Mouse (Mus musculus): ENCODE measurements around the gene Gmcl1.

- TF ChIP-seq CTCF (IDR thresholded peaks at IDR 0.05; ENCODE audit: control insufficient read depth, insufficient read depth, insufficient read length) (no peak), CEBPB (IDR thresholded peaks at IDR 0.05; ENCODE audit: low read depth) (no peak), FOSL1 (IDR thresholded peaks at IDR 0.05; ENCODE audit: insufficient read depth, low read length, poor library complexity, severe bottlenecking) (no peak), MAX (IDR thresholded peaks at IDR 0.05) (no peak), MYOG (IDR thresholded peaks at IDR 0.05; ENCODE audit: control insufficient read depth, extremely low read depth, insufficient read length) (no peak), MYOD1 (IDR thresholded peaks at IDR 0.05; ENCODE audit: control insufficient read depth, insufficient read length, low read depth) (no peak)
These were observed 3.6 kb upstream of the Gmcl1 start for GRCm38 (mm10) chr6:86736830-86737229.

Measured in C2C12 (cell line).